Mouse (Mus musculus): ENCODE results near the gene Nfkbid.

DNA sequence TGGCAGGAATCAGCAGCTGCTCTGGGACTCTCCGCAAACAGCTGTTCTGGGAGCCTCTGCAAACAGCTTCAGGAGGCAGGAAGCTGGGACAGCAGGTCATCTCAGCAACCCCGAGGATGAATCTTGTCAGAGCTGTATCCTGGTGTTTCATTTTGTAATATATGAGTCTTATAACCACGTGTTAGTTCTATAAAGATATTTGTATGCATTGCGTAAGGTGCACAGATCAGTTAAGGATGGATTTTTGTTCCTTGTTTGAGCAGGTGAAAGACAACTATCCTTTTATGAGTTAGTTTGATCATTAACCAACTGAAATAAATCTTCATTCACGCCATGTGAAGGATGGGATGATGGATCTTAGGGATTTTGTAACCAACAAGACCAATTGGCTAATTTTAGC lies 41.5 kb upstream of the Nfkbid start:
- TF ChIP-seq POLR2A (IDR thresholded peaks at IDR 0.05; ENCODE audit: low read depth, low read length) = no peak
- no peak for TF ChIP-seq CTCF (IDR thresholded peaks at IDR 0.05; ENCODE audit: borderline replicate concordance, insufficient read depth, low read length)
